Mouse (Mus musculus) frontal cortex, postnatal 25 days (tissue): ENCODE data around the gene Zglp1.

Source experiments
- DNase-seq, 2 experiments: peaks; one replicate each; pipeline ENCODE4 v3.0.0; 2022; ENCODE audit warnings: low spot score in 2 of 2

The Zglp1 gene

DNA sequence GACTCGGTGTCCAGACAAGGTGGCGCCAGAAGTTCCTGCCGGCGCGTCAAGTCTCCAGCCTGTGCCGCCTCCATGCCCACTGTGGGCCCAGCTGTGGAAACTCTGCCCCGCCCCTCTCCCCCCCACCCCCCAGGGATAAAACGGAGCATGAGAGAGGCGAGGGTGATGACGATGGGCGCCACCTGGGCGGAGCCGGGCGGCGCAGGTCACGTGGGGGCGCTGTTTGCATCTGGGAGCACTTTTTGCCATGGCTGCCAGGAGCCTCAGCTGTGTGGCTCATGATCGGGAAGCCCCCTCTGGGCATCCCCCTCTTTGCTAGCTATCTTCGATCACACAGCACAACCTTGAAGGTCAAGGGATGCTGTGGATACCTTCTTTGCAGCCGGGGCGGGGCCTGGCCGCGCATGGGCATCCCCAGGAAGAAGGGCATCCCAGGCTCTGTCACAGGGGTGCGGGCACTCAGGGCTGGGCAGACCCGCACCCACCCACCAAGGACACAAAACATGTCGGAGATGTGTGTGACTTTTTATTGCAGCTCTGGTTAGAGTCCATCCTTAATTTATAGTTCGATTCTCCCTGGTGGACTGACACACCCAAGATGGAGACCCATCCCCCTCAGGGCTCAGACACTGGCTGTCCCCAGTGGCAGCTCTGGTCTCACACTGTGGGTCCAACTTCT, at the start of gene Zglp1:
Gene Zglp1 (minus strand): TSS at position 88 of the 679 bp plus-strand sequence.
- DNase-seq, result no peak

- DNase-seq, result no peak
Observed at GRCm38 (mm10) chr9:21115105-21115504, 48.2 kb upstream of the Zglp1 start.

- no peak for DNase-seq
Observed at GRCm38 (mm10) chr9:21114190-21114589, 47.3 kb upstream of the Zglp1 start.

- DNase-seq, result no peak
Observed at GRCm38 (mm10) chr9:21113751-21114150, 46.9 kb upstream of the Zglp1 start.

DNA sequence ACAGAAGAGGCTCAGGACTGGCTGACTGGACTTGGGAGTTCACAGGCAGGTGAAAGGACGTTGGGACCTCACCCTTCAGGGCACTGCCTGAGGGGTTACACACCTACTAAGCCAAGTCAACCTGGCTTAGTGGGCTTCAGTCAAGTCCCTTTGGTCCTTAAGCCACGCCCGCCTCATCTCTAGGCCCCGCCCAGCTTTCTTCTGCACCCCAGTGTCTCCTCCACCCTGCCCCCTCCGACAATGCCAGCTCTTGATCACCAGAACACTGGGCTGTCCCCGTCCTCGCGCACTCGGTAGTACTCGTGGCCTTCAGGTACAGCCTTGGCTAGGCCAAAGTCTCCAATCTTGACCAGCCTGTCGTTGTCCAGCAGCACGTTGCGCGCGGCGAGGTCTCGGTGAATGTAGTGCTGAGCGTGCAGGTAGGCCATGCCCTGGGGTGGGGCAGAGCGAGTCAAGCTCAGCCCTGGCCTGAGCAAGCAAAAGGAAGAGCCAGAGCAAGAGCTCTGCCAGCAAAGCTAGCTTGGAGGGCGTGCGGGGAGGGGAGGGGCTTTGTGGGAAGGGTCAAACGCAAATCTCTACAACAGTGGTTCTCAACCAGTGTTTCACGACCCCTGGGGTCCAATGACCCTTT, 40.8 kb upstream of the Zglp1 start:
- DNase-seq, result no peak

DNA sequence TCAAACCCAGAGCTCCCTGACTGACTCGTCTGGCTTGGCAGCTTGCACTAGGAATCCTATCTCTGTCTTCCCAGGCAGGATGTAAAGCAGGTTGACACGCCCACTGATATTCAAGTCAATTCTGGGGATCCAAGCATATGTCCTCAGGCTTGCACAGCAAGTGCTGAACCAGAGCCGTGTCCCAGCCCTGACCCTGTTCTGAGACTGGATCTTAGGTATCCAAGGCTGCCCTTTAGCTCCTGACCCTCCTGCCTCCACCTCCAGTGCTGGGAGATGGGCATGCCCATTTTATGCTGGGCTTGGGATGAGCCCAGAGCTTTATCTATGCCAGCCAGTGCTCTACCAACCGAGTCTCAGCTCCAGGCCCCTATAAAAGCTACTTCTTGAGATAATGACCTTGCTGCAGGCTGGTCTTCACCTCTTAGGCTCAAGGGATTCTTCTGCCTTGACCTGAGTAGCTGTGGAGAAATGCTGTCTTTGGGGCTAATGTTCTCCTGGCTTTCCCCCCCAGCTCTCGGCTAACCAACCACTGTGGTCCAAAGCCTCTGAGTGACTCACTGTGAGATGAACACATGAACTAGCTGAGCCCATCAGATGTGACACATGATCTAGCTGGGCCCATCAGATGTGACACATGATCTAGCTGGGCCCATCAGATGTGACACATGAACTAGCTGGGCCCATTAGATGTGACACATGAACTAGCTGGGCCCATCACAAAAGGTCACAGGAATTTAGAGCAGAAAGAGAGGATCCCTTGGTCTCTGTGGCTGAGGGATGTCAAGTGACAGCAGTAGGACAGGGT, 39.1 kb upstream of the Zglp1 start:
- no peak for DNase-seq

DNA sequence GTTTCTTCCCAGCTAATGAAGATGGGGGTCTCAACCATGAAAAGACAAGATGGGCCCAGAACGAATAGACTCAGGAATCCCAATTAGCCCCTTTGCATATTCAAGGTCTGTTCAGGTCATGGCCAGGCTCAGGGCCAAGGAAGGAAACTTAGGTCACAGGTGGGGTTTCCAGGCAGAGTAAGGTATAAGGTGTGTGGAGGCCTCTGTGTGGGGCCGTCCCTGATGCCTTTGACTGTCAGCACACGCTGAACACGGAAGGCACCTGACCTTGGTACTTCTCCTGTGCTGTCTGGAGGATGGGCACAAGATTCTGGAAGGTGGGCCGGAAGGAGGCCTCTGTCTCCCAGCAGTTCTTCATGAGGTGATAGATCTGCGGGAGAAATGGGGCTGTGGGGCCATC, 37.9 kb upstream of the Zglp1 start:
- DNase-seq, result no peak

GRCm38 (mm10) chr9:21102076-21102475, 35.2 kb upstream of the Zglp1 start:
- DNase-seq, result no peak

DNA sequence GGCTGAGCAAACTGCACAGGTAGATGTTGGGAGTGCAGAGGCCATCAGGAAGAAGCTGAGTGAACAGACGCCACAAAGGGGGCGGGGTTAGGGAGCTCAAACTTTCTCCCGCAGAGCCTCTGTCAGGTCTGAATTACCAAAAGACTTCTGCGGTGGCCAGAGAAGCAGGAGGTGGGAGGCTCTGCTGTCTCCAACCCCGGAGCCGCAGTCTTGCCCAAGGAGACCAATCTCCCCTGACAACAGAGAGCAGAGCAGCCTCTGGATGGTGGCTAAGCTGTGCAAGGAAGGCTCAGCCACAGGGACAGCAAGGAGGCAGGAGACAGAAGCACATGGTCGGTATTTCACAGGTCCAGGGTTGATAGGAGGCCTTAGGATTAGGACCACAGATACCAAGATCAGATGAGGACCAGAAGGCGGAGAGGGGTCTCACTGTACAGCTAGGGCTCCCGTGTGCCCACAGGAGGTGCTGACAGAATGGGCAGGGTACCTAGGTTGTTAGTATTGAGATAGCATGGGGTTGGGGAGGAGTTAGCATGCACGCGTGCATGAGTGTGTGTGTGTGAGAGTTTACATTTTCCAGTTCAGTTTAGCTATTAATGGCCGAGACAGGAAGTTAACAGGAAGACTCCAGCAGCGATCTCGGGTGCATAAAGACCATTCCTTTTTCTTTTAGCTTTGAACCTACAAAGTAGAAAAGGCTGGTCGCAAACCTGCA, 33.7 kb upstream of the Zglp1 start:
- no peak for DNase-seq

GRCm38 (mm10) chr9:21097793-21098192, 30.9 kb upstream of the Zglp1 start:
- DNase-seq, result peak in 1 of 2 experiments; percentile 55

- DNase-seq, result no peak
Observed at GRCm38 (mm10) chr9:21095958-21096357, 29.1 kb upstream of the Zglp1 start.

GRCm38 (mm10) chr9:21093423-21093822, 26.5 kb upstream of the Zglp1 start:
- no peak for DNase-seq

DNA sequence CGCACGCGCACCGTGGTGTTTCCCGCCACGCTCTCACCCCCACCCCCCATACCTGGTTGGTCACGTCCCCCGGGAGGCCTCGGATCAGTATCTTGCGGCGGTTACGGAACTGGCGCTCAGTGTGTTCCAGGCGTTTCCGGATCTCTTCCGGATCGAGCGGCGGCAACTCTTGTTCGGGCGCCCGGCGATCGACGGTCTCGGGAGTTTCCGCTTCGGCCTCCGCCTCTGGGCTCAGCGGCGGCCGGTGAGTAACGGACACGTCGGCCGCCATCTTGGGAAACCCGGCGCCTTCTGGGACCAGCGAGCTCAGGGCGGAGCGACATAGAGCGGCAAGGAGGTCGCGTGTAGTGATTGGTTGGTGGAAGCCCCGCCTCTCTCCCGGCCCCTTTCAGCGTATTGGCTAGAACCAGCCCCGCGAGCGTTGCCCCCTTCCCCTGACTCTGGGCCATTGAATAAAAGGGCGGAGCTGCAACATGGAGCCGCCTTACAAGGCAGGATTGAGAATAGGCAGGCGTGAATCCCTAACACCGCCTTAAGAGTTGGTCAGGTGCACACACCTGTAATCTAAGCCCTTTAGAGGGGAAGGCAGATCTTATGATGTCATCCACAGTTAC, 24.9 kb upstream of the Zglp1 start, which contains the start of the genes Gm38431 and Raver1:
Gene Gm38431 (minus strand): TSS at position 291 of the 614 bp plus-strand sequence.
Gene Raver1 (minus strand): TSS at position 302 of the 614 bp plus-strand sequence.
- DNase-seq, result peak; percentile 91 to 92

- DNase-seq, result no peak
Observed at GRCm38 (mm10) chr9:21090972-21091706, 24.2 kb upstream of the Zglp1 start.

DNA sequence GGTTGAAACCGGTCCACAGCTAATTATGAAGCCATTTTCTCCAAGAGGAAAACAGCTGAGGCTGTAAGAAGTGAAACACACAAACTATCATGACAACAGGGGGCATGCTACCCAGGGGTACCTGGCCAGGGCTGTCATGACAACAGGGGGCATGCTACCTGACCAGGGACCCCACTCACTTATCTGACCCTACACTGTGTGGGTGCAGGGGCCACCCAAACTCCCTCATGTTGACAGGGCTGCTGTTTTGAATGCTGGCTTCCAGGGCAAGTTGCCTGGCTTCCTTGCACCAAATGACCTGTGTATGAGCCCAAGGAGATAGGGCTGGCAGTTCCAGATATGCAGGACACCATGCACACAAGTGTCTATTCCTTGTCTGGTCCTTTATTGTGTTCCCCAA, 23.6 kb upstream of the Zglp1 start:
- DNase-seq, result no peak

DNA sequence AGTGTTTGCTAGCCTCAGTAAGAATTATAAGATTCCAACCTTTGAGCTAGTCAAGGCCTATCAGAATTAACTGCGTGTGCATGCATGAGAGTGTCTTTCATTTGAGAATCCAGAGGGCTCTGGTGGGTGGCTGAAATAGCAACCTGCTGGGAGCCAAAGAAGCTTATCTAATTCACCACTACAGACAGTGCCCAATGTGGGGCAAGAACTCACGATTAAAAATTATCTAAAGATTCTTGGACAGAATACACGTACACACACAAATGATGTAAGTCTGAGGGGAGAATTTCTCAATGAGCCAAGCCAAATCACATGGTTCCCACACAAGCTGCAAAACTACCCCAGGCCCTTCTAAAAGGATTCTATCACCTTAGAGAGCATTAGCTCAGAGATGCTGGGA, 16.4 kb upstream of the Zglp1 start:
- DNase-seq, result no peak

- no peak for DNase-seq
Observed at GRCm38 (mm10) chr9:21081127-21081526, 14.2 kb upstream of the Zglp1 start.

DNA sequence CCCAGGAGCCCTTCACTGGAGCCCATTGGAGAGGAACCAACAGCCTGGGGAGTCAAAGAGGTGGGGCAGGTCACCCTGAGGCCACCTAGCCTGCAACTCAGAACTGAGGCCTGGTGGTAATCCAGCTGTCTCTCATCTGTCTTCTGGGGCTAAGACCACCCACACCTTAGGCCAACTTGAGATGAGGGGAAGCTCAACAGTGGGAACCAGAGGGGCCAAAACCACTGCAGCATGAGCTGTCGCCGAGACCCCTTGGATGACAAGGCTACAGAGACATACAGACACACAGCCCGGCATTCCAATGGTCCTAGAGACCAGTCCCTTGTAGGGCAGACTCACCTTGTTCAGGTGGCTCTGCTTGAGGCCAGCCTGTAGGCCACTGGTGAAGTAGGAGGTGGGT, 8.7 kb upstream of the Zglp1 start:
- DNase-seq, result no peak

GRCm38 (mm10) chr9:21074173-21074572, 7.3 kb upstream of the Zglp1 start:
- DNase-seq, result no peak

DNA sequence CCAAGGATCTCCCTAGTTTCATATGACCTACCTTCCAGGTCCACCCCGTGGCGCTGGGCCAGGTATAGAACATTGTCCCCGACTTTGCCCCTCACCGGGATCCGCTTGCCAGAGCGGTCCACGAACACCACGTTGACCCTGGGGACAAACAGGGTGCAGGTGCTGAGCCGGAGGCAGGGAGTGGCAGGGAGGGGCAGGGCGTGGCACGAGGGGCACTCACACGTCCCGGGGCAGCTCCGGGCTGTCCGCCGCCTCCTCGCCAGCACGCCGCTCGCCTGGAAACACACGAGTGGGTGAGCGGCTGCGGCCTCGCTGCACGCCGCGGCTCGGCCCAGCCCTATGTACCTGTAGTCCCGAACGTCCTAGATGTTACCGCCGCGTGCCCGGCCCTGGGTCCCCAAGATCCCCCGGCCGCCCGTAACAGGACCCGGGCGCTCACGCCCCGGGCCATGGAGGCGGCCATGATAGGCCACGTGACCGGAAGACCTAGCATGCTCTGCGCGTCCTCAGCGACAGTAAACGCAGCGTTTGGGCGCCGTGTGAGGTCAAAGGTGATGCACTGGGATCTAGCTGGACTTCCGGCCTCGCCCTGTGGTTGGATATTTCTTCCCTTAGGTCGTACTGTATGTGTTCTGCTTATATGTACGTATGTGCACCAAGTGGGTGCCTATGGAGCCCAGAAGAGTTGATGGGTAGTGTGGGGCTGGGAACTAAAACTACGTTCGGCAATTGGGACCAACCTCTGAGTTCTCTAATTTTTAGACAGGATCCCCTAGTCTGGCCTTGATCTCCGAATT, 6.3 kb upstream of the Zglp1 start, which contains the start of the genes Gm49373 and Fdx1l:
Gene Gm49373 (minus strand): TSS at position 53 of the 797 bp plus-strand sequence.
Gene Fdx1l (minus strand): TSS at position 571 of the 797 bp plus-strand sequence.
- DNase-seq, result peak; percentile 83 to 86
